Mouse (Mus musculus): ENCODE data around the gene Ppfia2. TPM values are rescaled to one million over a fixed set of nuclear protein-coding genes. Genes with fewer than 3 reads are reported as not detected.

Ppfia2 gene
- 0.51 and 0.58 TPM in 2 replicates for polyA plus RNA-seq (2015; fragmentation: Nextera tagmentation; extraction: Ambion mirVana)

- Histone ChIP-seq H3K4me2 (ENCODE audit: low read depth, low read length) (peak within 1 kb of the TSS; percentile 66), H3K27ac (ENCODE audit: low read length) (no peak within 1 kb of the TSS), H3K4me1 (ENCODE audit: control insufficient read depth, insufficient read depth, low read length) (peaks cover 5% of the 10 kb centered on the region; the same call in 1 of the 2 replicates), H3K27me3 (replicated peaks; ENCODE audit: control insufficient read depth, insufficient read depth, low read length) (peaks cover 15% of the 10 kb centered on the region), H3K4me3 (ENCODE audit: low read length) (peak within 1 kb of the TSS; percentile 50), H3K9me3 (ENCODE audit: control insufficient read depth, low read length) (no peaks in the 10 kb centered on the region), H3K36me3 (ENCODE audit: control insufficient read depth, insufficient read depth, low read length) (no peaks in the 10 kb centered on the region), H3K9ac (ENCODE audit: low read depth, low read length) (peak within 1 kb of the TSS; percentile 40)
- under 1% methylated on average over 30 of the region's 30 CpGs for WGBS
- peak; percentile 89 for ATAC-seq
Observed at GRCm38 (mm10) chr10:106469855-106470532, at the start of gene Ppfia2. TSS of gene Ppfia2 (plus strand) at chr10:106470339.

GRCm38 (mm10) chr10:106468956-106469721, 1.0 kb upstream of the Ppfia2 start:
- H3K9me3 ChIP-seq (ENCODE audit: control insufficient read depth, low read length) = no peaks in the 10 kb centered on the region
- H3K27ac ChIP-seq (ENCODE audit: low read length) = no peak overlapping the region
- peaks cover 15% of the 10 kb centered on the region for H3K27me3 ChIP-seq (replicated peaks; ENCODE audit: control insufficient read depth, insufficient read depth, low read length)
- 4% methylated on average over 19 of the region's 19 CpGs for WGBS
- peaks cover 5% of the 10 kb centered on the region; the same call in 1 of the 2 replicates for H3K4me1 ChIP-seq (ENCODE audit: control insufficient read depth, insufficient read depth, low read length)
- no peaks in the 10 kb centered on the region for H3K36me3 ChIP-seq (ENCODE audit: control insufficient read depth, insufficient read depth, low read length)
- no peak overlapping the region for H3K9ac ChIP-seq (ENCODE audit: low read depth, low read length)
- peak overlapping the region; percentile 66 for H3K4me2 ChIP-seq (ENCODE audit: low read depth, low read length)
- no peak for ATAC-seq
- peak overlapping the region; percentile 50 for H3K4me3 ChIP-seq (ENCODE audit: low read length)

- WGBS = 13% methylated on average over 17 of the region's 18 CpGs
- peaks cover 15% of the 10 kb centered on the region for H3K27me3 ChIP-seq (replicated peaks; ENCODE audit: control insufficient read depth, insufficient read depth, low read length)
- no peak overlapping the region for H3K27ac ChIP-seq (ENCODE audit: low read length)
- H3K4me2 ChIP-seq (ENCODE audit: low read depth, low read length) = peak overlapping the region; percentile 66
- H3K36me3 ChIP-seq (ENCODE audit: control insufficient read depth, insufficient read depth, low read length) = no peaks in the 10 kb centered on the region
- H3K9me3 ChIP-seq (ENCODE audit: control insufficient read depth, low read length) = no peaks in the 10 kb centered on the region
- peaks cover 5% of the 10 kb centered on the region; the same call in 1 of the 2 replicates for H3K4me1 ChIP-seq (ENCODE audit: control insufficient read depth, insufficient read depth, low read length)
- H3K4me3 ChIP-seq (ENCODE audit: low read length) = peak overlapping the region; percentile 50
- H3K9ac ChIP-seq (ENCODE audit: low read depth, low read length) = 0 out of 2 replicates have a peak overlapping the region, but pooled peaks have one; percentile 6
- ATAC-seq = no peak; the same call in 1 of the 2 replicates
Observed at GRCm38 (mm10) chr10:106470533-106471205, 530 bp downstream of the Ppfia2 start.

- WGBS = 85% methylated on average over 6 of the region's 6 CpGs
- H3K4me3 ChIP-seq (ENCODE audit: low read length) = no peak overlapping the region
- no peak overlapping the region for H3K4me2 ChIP-seq (ENCODE audit: low read depth, low read length)
- H3K9ac ChIP-seq (ENCODE audit: low read depth, low read length) = no peak overlapping the region
- H3K27me3 ChIP-seq (replicated peaks; ENCODE audit: control insufficient read depth, insufficient read depth, low read length) = no peaks in the 10 kb centered on the region
- no peaks in the 10 kb centered on the region for H3K36me3 ChIP-seq (ENCODE audit: control insufficient read depth, insufficient read depth, low read length)
- ATAC-seq = no peak
- no peak overlapping the region for H3K27ac ChIP-seq (ENCODE audit: low read length)
- no peaks in the 10 kb centered on the region for H3K9me3 ChIP-seq (ENCODE audit: control insufficient read depth, low read length)
- no peaks in the 10 kb centered on the region for H3K4me1 ChIP-seq (ENCODE audit: control insufficient read depth, insufficient read depth, low read length)
Observed at GRCm38 (mm10) chr10:106509281-106510165, 39.4 kb downstream of the Ppfia2 start.

- no peaks in the 10 kb centered on the region for H3K4me1 ChIP-seq (ENCODE audit: control insufficient read depth, insufficient read depth, low read length)
- H3K36me3 ChIP-seq (ENCODE audit: control insufficient read depth, insufficient read depth, low read length) = no peaks in the 10 kb centered on the region
- H3K9me3 ChIP-seq (ENCODE audit: control insufficient read depth, low read length) = no peaks in the 10 kb centered on the region
- no peak overlapping the region for H3K4me3 ChIP-seq (ENCODE audit: low read length)
- no peak overlapping the region for H3K27ac ChIP-seq (ENCODE audit: low read length)
- no peak for ATAC-seq
- H3K27me3 ChIP-seq (replicated peaks; ENCODE audit: control insufficient read depth, insufficient read depth, low read length) = no peaks in the 10 kb centered on the region
- H3K9ac ChIP-seq (ENCODE audit: low read depth, low read length) = no peak overlapping the region
- WGBS = 61% methylated on average over 4 of the region's 4 CpGs
- H3K4me2 ChIP-seq (ENCODE audit: low read depth, low read length) = no peak overlapping the region
Observed at GRCm38 (mm10) chr10:106566036-106566435, 95.9 kb downstream of the Ppfia2 start.

- H3K27ac ChIP-seq (ENCODE audit: low read length) = no peak overlapping the region
- H3K4me1 ChIP-seq (ENCODE audit: control insufficient read depth, insufficient read depth, low read length) = no peaks in the 10 kb centered on the region
- H3K27me3 ChIP-seq (replicated peaks; ENCODE audit: control insufficient read depth, insufficient read depth, low read length) = no peaks in the 10 kb centered on the region
- H3K36me3 ChIP-seq (ENCODE audit: control insufficient read depth, insufficient read depth, low read length) = no peaks in the 10 kb centered on the region
- H3K9me3 ChIP-seq (ENCODE audit: control insufficient read depth, low read length) = no peaks in the 10 kb centered on the region
- no peak overlapping the region for H3K9ac ChIP-seq (ENCODE audit: low read depth, low read length)
- H3K4me3 ChIP-seq (ENCODE audit: low read length) = no peak overlapping the region
- 0 out of 2 replicates have a peak, but pooled peaks have one; percentile 7 for ATAC-seq
- WGBS = 74% methylated on average over 4 of the region's 4 CpGs
- H3K4me2 ChIP-seq (ENCODE audit: low read depth, low read length) = no peak overlapping the region
Observed at GRCm38 (mm10) chr10:106585026-106585425, 114.9 kb downstream of the Ppfia2 start.

GRCm38 (mm10) chr10:106585476-106586080, 115.4 kb downstream of the Ppfia2 start:
- WGBS = 3% methylated on average over 4 of the region's 4 CpGs
- Histone ChIP-seq H3K4me1 (ENCODE audit: control insufficient read depth, insufficient read depth, low read length) (no peaks in the 10 kb centered on the region), H3K36me3 (ENCODE audit: control insufficient read depth, insufficient read depth, low read length) (no peaks in the 10 kb centered on the region), H3K4me3 (ENCODE audit: low read length) (no peak overlapping the region), H3K27ac (ENCODE audit: low read length) (no peak overlapping the region), H3K9me3 (ENCODE audit: control insufficient read depth, low read length) (no peaks in the 10 kb centered on the region), H3K9ac (ENCODE audit: low read depth, low read length) (no peak overlapping the region), H3K4me2 (ENCODE audit: low read depth, low read length) (no peak overlapping the region), H3K27me3 (replicated peaks; ENCODE audit: control insufficient read depth, insufficient read depth, low read length) (no peaks in the 10 kb centered on the region)
- peak; percentile 86 for ATAC-seq

- H3K36me3 ChIP-seq (ENCODE audit: control insufficient read depth, insufficient read depth, low read length) = no peaks in the 10 kb centered on the region
- H3K27ac ChIP-seq (ENCODE audit: low read length) = no peak overlapping the region
- ATAC-seq = no peak
- H3K27me3 ChIP-seq (replicated peaks; ENCODE audit: control insufficient read depth, insufficient read depth, low read length) = no peaks in the 10 kb centered on the region
- no peaks in the 10 kb centered on the region for H3K9me3 ChIP-seq (ENCODE audit: control insufficient read depth, low read length)
- H3K4me2 ChIP-seq (ENCODE audit: low read depth, low read length) = no peak overlapping the region
- 73% methylated on average over 5 of the region's 5 CpGs for WGBS
- H3K4me3 ChIP-seq (ENCODE audit: low read length) = no peak overlapping the region
- H3K9ac ChIP-seq (ENCODE audit: low read depth, low read length) = no peak overlapping the region
- H3K4me1 ChIP-seq (ENCODE audit: control insufficient read depth, insufficient read depth, low read length) = no peaks in the 10 kb centered on the region
Observed at GRCm38 (mm10) chr10:106587817-106588216, 117.7 kb downstream of the Ppfia2 start.

Measured in intestine, embryonic 16.5 days (tissue).